Mouse (Mus musculus) limb, embryonic 10.5 days (tissue): Measurements from ENCODE around the gene Dgkz. TPM values are rescaled to one million over a fixed set of nuclear protein-coding genes. Genes with fewer than 3 reads are reported as not detected.

Experiments used
- microRNA-seq: library from miRNA; unstranded; fragments of <30 nt; microRNA quantifications from one replicate; pipeline ENCODE4, GENCODE M21; 2017
- polyA plus RNA-seq: library from polyadenylated mRNA; unstranded; fragments of >200 nt; fragmentation: Nextera tagmentation; extraction: Ambion mirVana; gene quantifications from 2 replicates; pipeline ENCODE4 v1.2.1, GENCODE M21; 2016

Gene Dgkz
- polyA plus RNA-seq, 1 experiment from 2014 or later = 57.3 TPM

Small RNA genes lying within 50 kb of the gene (microRNA-seq; reads per million reads assigned to microRNA genes)
- not detected for gene Mir6999

Other genes starting within 250 kb of the Dgkz start
- gene Ambra1, start 245.7 kb downstream of the Dgkz start, polyA plus RNA-seq = 23.2 and 24.5 TPM in 2 replicates
- gene Chrm4, start 48.6 kb downstream of the Dgkz start, polyA plus RNA-seq = 0.67 and 0.76 TPM in 2 replicates
- 2,617 and 2,689 TPM in 2 replicates for gene Mdk, start 43.6 kb downstream of the Dgkz start, polyA plus RNA-seq
- 0.33 and 0.56 TPM in 2 replicates for gene Gm9821, start 30.2 kb downstream of the Dgkz start, polyA plus RNA-seq
- 0.45 and 1.1 TPM in 2 replicates for gene Creb3l1, start 48.6 kb upstream of the Dgkz start, polyA plus RNA-seq
- gene Phf21a, start 117.3 kb upstream of the Dgkz start, polyA plus RNA-seq = 34.7 and 40.2 TPM in 2 replicates